Mouse (Mus musculus) G1E (cell line): ENCODE measurements around the gene Arhgap8. TPM values are rescaled to one million over a fixed set of nuclear protein-coding genes. Genes with fewer than 3 reads are reported as not detected.

Source experiments
- ATAC-seq: 2 replicates; pipeline ENCODE4 v1.8.0; 2016; ENCODE audit warnings: mild to moderate bottlenecking; ENCODE audit not compliant: insufficient number of reproducible peaks, poor library complexity, low FRiP score, severe bottlenecking; ENCODE audit errors: extremely low read depth
- DNase-seq: peaks from one replicate; pipeline ENCODE4 v3.0.0; 2012; ENCODE audit warnings: low spot score
- H3K27me3 ChIP-seq: 2 replicates; pipeline ENCODE4 v1.6.1; 2012; ENCODE audit warnings: mild to moderate bottlenecking, low read length, inconsistent platforms; ENCODE audit not compliant: insufficient read depth
- H3K36me3 ChIP-seq: replicated peaks from 2 replicates; pipeline ENCODE3; 2012; ENCODE audit warnings: mild to moderate bottlenecking, inconsistent platforms
- H3K4me1 ChIP-seq: 2 replicates; pipeline ENCODE4 v1.6.1; 2012; ENCODE audit warnings: low read depth, low read length, inconsistent platforms, mixed read lengths; ENCODE audit not compliant: insufficient read depth
- H3K4me3 ChIP-seq: 2 replicates; pipeline ENCODE4 v1.5.1; 2012; ENCODE audit warnings: low read depth, mild to moderate bottlenecking, inconsistent platforms, low read length, moderate library complexity, mixed read lengths
- H3K9me3 ChIP-seq: replicated peaks from 2 replicates; pipeline ENCODE4 v1.6.1; 2012; ENCODE audit warnings: inconsistent platforms
- CTCF ChIP-seq: IDR thresholded peaks from 2 replicates; pipeline ENCODE4 v1.5.1; 2012; ENCODE audit warnings: low read depth, low read length, inconsistent platforms, mixed read lengths
- GATA1 ChIP-seq: IDR thresholded peaks from 2 replicates; pipeline ENCODE4 v1.6.1; 2012; ENCODE audit warnings: borderline replicate concordance, low read length, inconsistent platforms, mixed read lengths
- GATA2 ChIP-seq: IDR thresholded peaks from 2 replicates; pipeline ENCODE4 v1.6.1; 2012; ENCODE audit warnings: low read depth, low read length, inconsistent platforms, borderline replicate concordance
- POLR2AphosphoS5 ChIP-seq: IDR thresholded peaks from 2 replicates; pipeline ENCODE4 v1.6.1; 2012; ENCODE audit warnings: low read depth, low read length, inconsistent platforms; ENCODE audit not compliant: insufficient replicate concordance
- TAL1 ChIP-seq: conservative IDR thresholded peaks from 2 replicates; pipeline ENCODE4 v1.6.1; 2012; ENCODE audit warnings: low read depth, low read length, inconsistent platforms, mixed read lengths
- polyA plus RNA-seq: library from polyadenylated mRNA; stranded (reverse); fragments of >175 nt; gene quantifications from 2 replicates; pipeline ENCODE4 v1.2.3, GENCODE M21; 2012
- total RNA-seq, 2 experiments: library from RNA; stranded (forward) in 1 of 2; stranded (reverse) in 1 of 2; fragments of 200-1000 nt in 1 of 2; fragments of >200 nt in 1 of 2; fragmentation: Nextera tagmentation in 1 of 2; gene quantifications; 2 replicates each; pipeline ENCODE4 v1.2.3; 2014 to 2017

Arhgap8 gene
- total and polyA plus RNA-seq, 3 experiments: not detected

GRCm38 (mm10) chr15:84702391-84703345 lies 17.2 kb upstream of the Arhgap8 start:
- peaks cover 99% of the 10 kb centered on the region for H3K9me3 ChIP-seq
- DNase-seq: no peak
- no peaks in the 10 kb centered on the region for H3K36me3 ChIP-seq
- TF ChIP-seq POLR2AphosphoS5 (no peak), GATA1 (no peak), GATA2 (no peak), CTCF (no peak)
- no peaks in the 10 kb centered on the region for H3K27me3 ChIP-seq
- no peak for ATAC-seq
- no peaks in the 10 kb centered on the region for H3K4me1 ChIP-seq
- H3K4me3 ChIP-seq: 0 out of 2 replicates have a peak overlapping the region, but pooled peaks have one; percentile 9

- Histone ChIP-seq H3K9me3 (peaks cover 97% of the 10 kb centered on the region), H3K36me3 (no peaks in the 10 kb centered on the region), H3K4me1 (no peaks in the 10 kb centered on the region), H3K4me3 (no peak overlapping the region), H3K27me3 (no peaks in the 10 kb centered on the region)
- ATAC-seq (no peak), DNase-seq (no peak)
- TF ChIP-seq CTCF: no peak
- no peak for TF ChIP-seq GATA1
- TF ChIP-seq POLR2AphosphoS5: no peak
- no peak for TF ChIP-seq GATA2
- TF ChIP-seq TAL1: no peak
Observed at GRCm38 (mm10) chr15:84703992-84704391, 15.9 kb upstream of the Arhgap8 start.

- Histone ChIP-seq H3K4me1 (no peaks in the 10 kb centered on the region), H3K9me3 (peaks cover 97% of the 10 kb centered on the region), H3K36me3 (no peaks in the 10 kb centered on the region), H3K27me3 (no peaks in the 10 kb centered on the region), H3K4me3 (no peak overlapping the region)
- TF ChIP-seq POLR2AphosphoS5 (no peak), CTCF (no peak), GATA2 (no peak), GATA1 (no peak), TAL1 (no peak)
- ATAC-seq (no peak), DNase-seq (no peak)
Observed at GRCm38 (mm10) chr15:84705351-84705901, 14.4 kb upstream of the Arhgap8 start.

DNA sequence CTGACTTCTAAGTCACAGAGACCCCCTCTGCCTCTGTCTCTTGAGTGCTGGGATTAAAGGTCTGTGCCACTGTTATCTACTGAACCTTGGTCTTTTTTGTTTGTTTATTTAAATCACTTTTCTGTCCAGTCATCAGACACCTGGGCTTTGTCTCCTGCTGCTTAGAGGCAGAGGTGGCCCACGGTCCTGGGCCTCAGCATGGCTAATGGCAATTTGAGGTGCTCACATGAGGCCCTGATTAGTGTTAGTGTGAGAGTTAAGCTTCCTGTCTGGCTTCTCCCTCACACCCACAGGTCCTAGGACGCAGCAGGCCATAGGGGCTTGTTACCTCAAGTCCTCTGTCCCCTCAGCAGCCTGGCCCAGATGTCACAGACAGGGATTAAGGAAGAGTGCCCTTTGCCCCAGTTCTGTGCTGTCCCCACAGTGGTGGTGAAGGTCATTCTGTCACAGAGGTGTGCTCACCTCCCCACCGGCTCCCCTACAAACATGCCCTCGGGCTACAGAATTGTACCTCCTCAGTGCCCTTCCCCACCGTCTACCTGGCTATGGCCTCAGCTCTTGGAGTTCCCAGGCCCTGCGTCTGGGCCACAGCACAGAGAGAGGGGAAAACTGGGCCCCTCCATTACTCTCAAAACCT lies 12.8 kb upstream of the Arhgap8 start:
- Histone ChIP-seq H3K27me3 (no peaks in the 10 kb centered on the region), H3K9me3 (peaks cover 96% of the 10 kb centered on the region), H3K4me3 (no peak overlapping the region), H3K36me3 (no peaks in the 10 kb centered on the region), H3K4me1 (no peaks in the 10 kb centered on the region)
- ATAC-seq (no peak), DNase-seq (no peak)
- TF ChIP-seq CTCF: no peak
- TF ChIP-seq POLR2AphosphoS5: no peak
- TF ChIP-seq GATA1: no peak
- TF ChIP-seq GATA2: no peak
- no peak for TF ChIP-seq TAL1

- H3K27me3 ChIP-seq: no peaks in the 10 kb centered on the region
- H3K4me3 ChIP-seq: no peak overlapping the region
- TF ChIP-seq GATA2 (no peak), TAL1 (no peak), POLR2AphosphoS5 (no peak), CTCF (no peak), GATA1 (no peak)
- ATAC-seq: no peak
- no peak for DNase-seq
- no peaks in the 10 kb centered on the region for H3K36me3 ChIP-seq
- H3K9me3 ChIP-seq: peaks cover 74% of the 10 kb centered on the region
- H3K4me1 ChIP-seq: no peaks in the 10 kb centered on the region
Observed at GRCm38 (mm10) chr15:84712566-84713405, 7.1 kb upstream of the Arhgap8 start.

GRCm38 (mm10) chr15:84714730-84715129 lies 5.1 kb upstream of the Arhgap8 start:
- Histone ChIP-seq H3K4me1 (no peaks in the 10 kb centered on the region), H3K27me3 (no peaks in the 10 kb centered on the region), H3K4me3 (no peak overlapping the region), H3K36me3 (no peaks in the 10 kb centered on the region), H3K9me3 (peaks cover 74% of the 10 kb centered on the region)
- DNase-seq (no peak), ATAC-seq (no peak)
- TF ChIP-seq GATA2 (no peak), GATA1 (no peak), CTCF (no peak), POLR2AphosphoS5 (no peak), TAL1 (no peak)
